Comparison of ENCODE assay signal across 8 mouse cellular contexts in the genomic region with DNA sequence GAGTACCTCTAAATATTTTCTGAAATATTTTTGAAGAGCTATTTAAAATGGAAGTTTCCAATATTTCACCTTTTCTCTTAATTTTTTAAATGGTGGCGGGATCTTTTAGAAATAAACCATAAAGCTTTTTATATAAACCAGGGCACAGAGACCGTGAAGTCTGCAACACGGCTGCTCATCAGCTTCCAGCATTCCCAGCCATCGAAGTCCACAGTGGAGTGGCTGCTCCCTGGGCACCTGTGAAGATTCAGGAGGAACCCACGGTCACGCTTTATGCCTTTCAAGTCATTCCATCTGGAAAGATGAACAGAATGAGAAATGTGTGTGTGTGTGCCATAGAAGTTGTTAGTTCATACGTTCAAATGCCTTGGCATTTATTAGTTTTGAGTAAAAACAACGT. TPM values are rescaled to one million over a fixed set of nuclear protein-coding genes. Genes with fewer than 3 reads are reported as not detected.
DNase-seq lines count a peak whose midpoint lies in the region; ATAC-seq and TF ChIP-seq lines count a peak whose summit lies in the region.

No protein-coding gene starts in this region.

- no peak; the same call in 1 of the 2 replicates for ATAC-seq in kidney, embryonic 15.5 days (replicated peaks; ENCODE audit: low FRiP score)
- 0 out of 2 replicates have a peak, but pooled peaks have one; percentile 49 for ATAC-seq in hindbrain, embryonic 13.5 days (ENCODE audit: low FRiP score)
- ATAC-seq in midbrain, embryonic 14.5 days (ENCODE audit: low FRiP score, low TSS enrichment), result no peak
- ATAC-seq in megakaryocyte progenitor cell, adult 5-6 weeks (replicated peaks; ENCODE audit: poor library complexity), result no peak

- intact Hi-C loops in left cerebral cortex, postnatal 4 days (cut with DNase I), result no loop called here

- no peaks in the 10 kb centered on the region for H3K9me3 ChIP-seq in kidney, embryonic 15.5 days (replicated peaks)
- no peaks in the 10 kb centered on the region for H3K9me3 ChIP-seq in hindbrain, embryonic 13.5 days
- H3K9me3 ChIP-seq in midbrain, embryonic 14.5 days (ENCODE audit: control insufficient read depth, low read length), result no peaks in the 10 kb centered on the region

- no peak overlapping the region for H3K27ac ChIP-seq in kidney, embryonic 15.5 days
- H3K27ac ChIP-seq in bone marrow, adult 2 months (ENCODE audit: control insufficient read depth, insufficient read depth, low read depth, low read length, poor library complexity), result no peak overlapping the region
- no peak overlapping the region for H3K27ac ChIP-seq in hindbrain, embryonic 13.5 days
- H3K27ac ChIP-seq in midbrain, embryonic 14.5 days (replicated peaks; ENCODE audit: low read depth, low read length), result no peak overlapping the region

- peak overlapping the region; percentile 65 for H3K4me3 ChIP-seq in kidney, embryonic 15.5 days (replicated peaks)
- H3K4me3 ChIP-seq in bone marrow, adult 2 months (replicated peaks; ENCODE audit: control insufficient read depth, low read depth, low read length), result peak overlapping the region; percentile 70
- H3K4me3 ChIP-seq in hindbrain, embryonic 13.5 days, result peak overlapping the region; percentile 50
- H3K4me3 ChIP-seq in midbrain, embryonic 14.5 days (replicated peaks; ENCODE audit: low read depth, low read length), result peak overlapping the region; percentile 50

- peak overlapping the region; percentile 45 for H3K9ac ChIP-seq in kidney, embryonic 15.5 days
- H3K9ac ChIP-seq in hindbrain, embryonic 13.5 days, result peak overlapping the region; percentile 63
- peak overlapping the region; percentile 39; the same call in 1 of the 2 replicates for H3K9ac ChIP-seq in midbrain, embryonic 14.5 days (replicated peaks; ENCODE audit: low read length)

- WGBS in kidney, embryonic 15.5 days, result 40% methylated on average over 8 of the region's 8 CpGs
- WGBS in bone marrow, adult 2 months, result 37% methylated on average over 8 of the region's 8 CpGs
- 51% methylated on average over 8 of the region's 8 CpGs for WGBS in hindbrain, embryonic 13.5 days
- WGBS in midbrain, embryonic 14.5 days, result 52% methylated on average over 8 of the region's 8 CpGs

- H3K4me1 ChIP-seq in kidney, embryonic 15.5 days, result peaks cover 6% of the 10 kb centered on the region
- H3K4me1 ChIP-seq in bone marrow, adult 2 months (ENCODE audit: control insufficient read depth, insufficient read depth, low read length), result no peaks in the 10 kb centered on the region; the same call in none of the 2 replicates
- peaks cover 9% of the 10 kb centered on the region for H3K4me1 ChIP-seq in hindbrain, embryonic 13.5 days (replicated peaks)
- H3K4me1 ChIP-seq in midbrain, embryonic 14.5 days (ENCODE audit: control insufficient read depth, insufficient read depth, low read length), result peaks cover 7% of the 10 kb centered on the region

- no peaks in the 10 kb centered on the region for H3K36me3 ChIP-seq in kidney, embryonic 15.5 days
- no peaks in the 10 kb centered on the region for H3K36me3 ChIP-seq in hindbrain, embryonic 13.5 days
- H3K36me3 ChIP-seq in midbrain, embryonic 14.5 days (ENCODE audit: control insufficient read depth, insufficient read depth, low read length), result no peaks in the 10 kb centered on the region

- peak overlapping the region; percentile 65 for H3K4me2 ChIP-seq in kidney, embryonic 15.5 days
- peak overlapping the region; percentile 59 for H3K4me2 ChIP-seq in hindbrain, embryonic 13.5 days
- H3K4me2 ChIP-seq in midbrain, embryonic 14.5 days (ENCODE audit: low read length), result peak overlapping the region; percentile 57

- TF ChIP-seq POLR2A in bone marrow, adult 2 months (IDR thresholded peaks at IDR 0.05; ENCODE audit: borderline replicate concordance, control insufficient read depth, low read depth, low read length), result no peak

- H3K27me3 ChIP-seq in kidney, embryonic 15.5 days, result no peaks in the 10 kb centered on the region
- H3K27me3 ChIP-seq in hindbrain, embryonic 13.5 days, result no peaks in the 10 kb centered on the region
- H3K27me3 ChIP-seq in midbrain, embryonic 14.5 days (ENCODE audit: control insufficient read depth, insufficient read depth, low read length), result no peaks in the 10 kb centered on the region

- TF ChIP-seq CTCF in bone marrow, adult 2 months (IDR thresholded peaks at IDR 0.05; ENCODE audit: control insufficient read depth, insufficient read depth, low read length), result no peak

- no peak for DNase-seq in kidney, postnatal 25 days
- no peak for DNase-seq in midbrain, embryonic 14.5 days
- no peak for DNase-seq in left cerebral cortex, postnatal 4 days
- DNase-seq in yolk sac, embryonic 10.5 days (ENCODE audit: low spot score), result no peak

RNA-seq across cellular contexts. Expression of a gene that starts 0.5 kb away (rescaled TPM):
- 17.4 and 18.2 TPM in 2 replicates for polyA plus RNA-seq in kidney, embryonic 15.5 days (2015; fragmentation: Nextera tagmentation; extraction: Ambion mirVana)
- polyA plus RNA-seq in bone marrow, adult 2 months (2011; ENCODE audit: insufficient read depth, insufficient read length, low replicate concordance, missing spikeins), result 9.8 and 16.9 TPM in 2 replicates
- polyA plus RNA-seq in hindbrain, embryonic 13.5 days (2015; fragmentation: Nextera tagmentation; extraction: Ambion mirVana), result 11.3 and 17.1 TPM in 2 replicates
- 10.2 and 10.7 TPM in 2 replicates for polyA plus RNA-seq in midbrain, embryonic 14.5 days (2014; fragmentation: Nextera tagmentation; extraction: Ambion mirVana)
- 8.2 and 10.0 TPM in 2 replicates for total RNA-seq in megakaryocyte progenitor cell, adult 5-6 weeks (2015)
- 10.8 and 11.9 TPM in 2 replicates for total RNA-seq in megakaryocyte progenitor cell, adult 5-6 weeks (2017)
- 10 to 100 TPM; 18.7 to 22.6 TPM for total RNA-seq in left cerebral cortex, postnatal 4 days (2021)

RNA-seq across cellular contexts. Expression of a gene that starts 25.9 kb away (rescaled TPM):
- 0.21 TPM in 1 of 2 replicates, not detected in the other for polyA plus RNA-seq in kidney, embryonic 15.5 days (2015; fragmentation: Nextera tagmentation; extraction: Ambion mirVana)
- not detected in 2 replicates for polyA plus RNA-seq in bone marrow, adult 2 months (2011; ENCODE audit: insufficient read depth, insufficient read length, low replicate concordance, missing spikeins)
- not detected in 2 replicates for polyA plus RNA-seq in hindbrain, embryonic 13.5 days (2015; fragmentation: Nextera tagmentation; extraction: Ambion mirVana)
- not detected in 2 replicates for polyA plus RNA-seq in midbrain, embryonic 14.5 days (2014; fragmentation: Nextera tagmentation; extraction: Ambion mirVana)
- total RNA-seq in megakaryocyte progenitor cell, adult 5-6 weeks (2015), result not detected in 2 replicates
- total RNA-seq in megakaryocyte progenitor cell, adult 5-6 weeks (2017), result not detected in 2 replicates
- not detected for total RNA-seq in left cerebral cortex, postnatal 4 days (2021)

RNA-seq across cellular contexts. Expression of a gene that starts 53.0 kb away (rescaled TPM):
- polyA plus RNA-seq in kidney, embryonic 15.5 days (2015; fragmentation: Nextera tagmentation; extraction: Ambion mirVana), result 54.4 and 61.5 TPM in 2 replicates
- polyA plus RNA-seq in bone marrow, adult 2 months (2011; ENCODE audit: insufficient read depth, insufficient read length, low replicate concordance, missing spikeins), result 11.1 and 18.7 TPM in 2 replicates
- 51.6 and 53.2 TPM in 2 replicates for polyA plus RNA-seq in hindbrain, embryonic 13.5 days (2015; fragmentation: Nextera tagmentation; extraction: Ambion mirVana)
- 43.7 and 55.1 TPM in 2 replicates for polyA plus RNA-seq in midbrain, embryonic 14.5 days (2014; fragmentation: Nextera tagmentation; extraction: Ambion mirVana)
- total RNA-seq in megakaryocyte progenitor cell, adult 5-6 weeks (2015), result 44.2 and 45.9 TPM in 2 replicates
- total RNA-seq in megakaryocyte progenitor cell, adult 5-6 weeks (2017), result 67.3 and 71.2 TPM in 2 replicates
- total RNA-seq in left cerebral cortex, postnatal 4 days (2021), result 10 to 100 TPM; 31.6 to 34.8 TPM

RNA-seq across cellular contexts. Expression of a gene that starts 53.0 kb away (rescaled TPM):
- polyA plus RNA-seq in kidney, embryonic 15.5 days (2015; fragmentation: Nextera tagmentation; extraction: Ambion mirVana), result 34.5 and 40.0 TPM in 2 replicates
- 6.9 and 16.8 TPM in 2 replicates for polyA plus RNA-seq in bone marrow, adult 2 months (2011; ENCODE audit: insufficient read depth, insufficient read length, low replicate concordance, missing spikeins)
- 43.3 and 44.2 TPM in 2 replicates for polyA plus RNA-seq in hindbrain, embryonic 13.5 days (2015; fragmentation: Nextera tagmentation; extraction: Ambion mirVana)
- 37.1 and 46.6 TPM in 2 replicates for polyA plus RNA-seq in midbrain, embryonic 14.5 days (2014; fragmentation: Nextera tagmentation; extraction: Ambion mirVana)
- total RNA-seq in megakaryocyte progenitor cell, adult 5-6 weeks (2015), result 21.1 and 30.8 TPM in 2 replicates
- total RNA-seq in megakaryocyte progenitor cell, adult 5-6 weeks (2017), result 21.9 and 26.6 TPM in 2 replicates
- total RNA-seq in left cerebral cortex, postnatal 4 days (2021), result 10 to 100 TPM; 51.8 to 53.2 TPM
